Mouse (Mus musculus): ENCODE data around the gene Kcnh7. TPM values are rescaled to one million over a fixed set of nuclear protein-coding genes. Genes with fewer than 3 reads are reported as not detected.

Kcnh7 gene
- polyA plus RNA-seq, 1 experiment = not detected

GRCm38 (mm10) chr2:62816016-62816415 is 368.1 kb downstream of the Kcnh7 start:
- WGBS = 90% methylated on average over 3 of the region's 3 CpGs
- H3K27ac ChIP-seq (ENCODE audit: control insufficient read depth, insufficient read depth, low read depth, low read length, poor library complexity) = no peak overlapping the region
- no peaks in the 10 kb centered on the region for H3K4me1 ChIP-seq (ENCODE audit: control insufficient read depth, insufficient read depth, low read length)
- no peak for TF ChIP-seq CTCF (IDR thresholded peaks at IDR 0.05; ENCODE audit: control insufficient read depth, insufficient read depth, low read length)
- TF ChIP-seq POLR2A (IDR thresholded peaks at IDR 0.05; ENCODE audit: borderline replicate concordance, control insufficient read depth, low read depth, low read length) = no peak
- no peak overlapping the region for H3K4me3 ChIP-seq (replicated peaks; ENCODE audit: control insufficient read depth, low read depth, low read length)

- Histone ChIP-seq H3K27ac (ENCODE audit: control insufficient read depth, insufficient read depth, low read depth, low read length, poor library complexity) (no peak overlapping the region), H3K4me1 (ENCODE audit: control insufficient read depth, insufficient read depth, low read length) (no peaks in the 10 kb centered on the region), H3K4me3 (replicated peaks; ENCODE audit: control insufficient read depth, low read depth, low read length) (no peak overlapping the region)
- WGBS = 61% methylated on average over 4 of the region's 4 CpGs
- no peak for TF ChIP-seq CTCF (IDR thresholded peaks at IDR 0.05; ENCODE audit: control insufficient read depth, insufficient read depth, low read length)
- no peak for TF ChIP-seq POLR2A (IDR thresholded peaks at IDR 0.05; ENCODE audit: borderline replicate concordance, control insufficient read depth, low read depth, low read length)
These were observed 375.3 kb downstream of the Kcnh7 start for GRCm38 (mm10) chr2:62808813-62809212.

GRCm38 (mm10) chr2:62807476-62807882 is 376.6 kb downstream of the Kcnh7 start:
- Histone ChIP-seq H3K27ac (ENCODE audit: control insufficient read depth, insufficient read depth, low read depth, low read length, poor library complexity) (no peak overlapping the region), H3K4me1 (ENCODE audit: control insufficient read depth, insufficient read depth, low read length) (no peaks in the 10 kb centered on the region), H3K4me3 (replicated peaks; ENCODE audit: control insufficient read depth, low read depth, low read length) (no peak overlapping the region)
- WGBS = 69% methylated on average over 3 of the region's 3 CpGs
- no peak for TF ChIP-seq CTCF (IDR thresholded peaks at IDR 0.05; ENCODE audit: control insufficient read depth, insufficient read depth, low read length)
- no peak for TF ChIP-seq POLR2A (IDR thresholded peaks at IDR 0.05; ENCODE audit: borderline replicate concordance, control insufficient read depth, low read depth, low read length)

- 77% methylated on average over 3 of the region's 3 CpGs for WGBS
- H3K4me3 ChIP-seq (replicated peaks; ENCODE audit: control insufficient read depth, low read depth, low read length) = no peak overlapping the region
- TF ChIP-seq POLR2A (IDR thresholded peaks at IDR 0.05; ENCODE audit: borderline replicate concordance, control insufficient read depth, low read depth, low read length) (no peak), CTCF (IDR thresholded peaks at IDR 0.05; ENCODE audit: control insufficient read depth, insufficient read depth, low read length) (no peak)
- H3K27ac ChIP-seq (ENCODE audit: control insufficient read depth, insufficient read depth, low read depth, low read length, poor library complexity) = no peak overlapping the region
- no peaks in the 10 kb centered on the region for H3K4me1 ChIP-seq (ENCODE audit: control insufficient read depth, insufficient read depth, low read length)
These were observed 377.2 kb downstream of the Kcnh7 start for GRCm38 (mm10) chr2:62806931-62807330.

GRCm38 (mm10) chr2:62804030-62804429 is 380.1 kb downstream of the Kcnh7 start:
- 37% methylated on average over 1 of the region's 1 CpGs for WGBS
- Histone ChIP-seq H3K4me3 (replicated peaks; ENCODE audit: control insufficient read depth, low read depth, low read length) (no peak overlapping the region), H3K27ac (ENCODE audit: control insufficient read depth, insufficient read depth, low read depth, low read length, poor library complexity) (no peak overlapping the region), H3K4me1 (ENCODE audit: control insufficient read depth, insufficient read depth, low read length) (no peaks in the 10 kb centered on the region)
- no peak for TF ChIP-seq CTCF (IDR thresholded peaks at IDR 0.05; ENCODE audit: control insufficient read depth, insufficient read depth, low read length)
- no peak for TF ChIP-seq POLR2A (IDR thresholded peaks at IDR 0.05; ENCODE audit: borderline replicate concordance, control insufficient read depth, low read depth, low read length)

- H3K27ac ChIP-seq (ENCODE audit: control insufficient read depth, insufficient read depth, low read depth, low read length, poor library complexity) = no peak overlapping the region
- no peak for TF ChIP-seq POLR2A (IDR thresholded peaks at IDR 0.05; ENCODE audit: borderline replicate concordance, control insufficient read depth, low read depth, low read length)
- no peak for TF ChIP-seq CTCF (IDR thresholded peaks at IDR 0.05; ENCODE audit: control insufficient read depth, insufficient read depth, low read length)
- WGBS = 75% methylated on average over 2 of the region's 2 CpGs
- H3K4me3 ChIP-seq (replicated peaks; ENCODE audit: control insufficient read depth, low read depth, low read length) = no peak overlapping the region
- H3K4me1 ChIP-seq (ENCODE audit: control insufficient read depth, insufficient read depth, low read length) = no peaks in the 10 kb centered on the region
These were observed 399.5 kb downstream of the Kcnh7 start for GRCm38 (mm10) chr2:62784460-62785038.

- Histone ChIP-seq H3K4me3 (replicated peaks; ENCODE audit: control insufficient read depth, low read depth, low read length) (no peak overlapping the region), H3K27ac (ENCODE audit: control insufficient read depth, insufficient read depth, low read depth, low read length, poor library complexity) (no peak overlapping the region), H3K4me1 (ENCODE audit: control insufficient read depth, insufficient read depth, low read length) (no peaks in the 10 kb centered on the region)
- 25% methylated on average over 2 of the region's 2 CpGs for WGBS
- TF ChIP-seq CTCF (IDR thresholded peaks at IDR 0.05; ENCODE audit: control insufficient read depth, insufficient read depth, low read length) (no peak), POLR2A (IDR thresholded peaks at IDR 0.05; ENCODE audit: borderline replicate concordance, control insufficient read depth, low read depth, low read length) (no peak)
These were observed 437.8 kb downstream of the Kcnh7 start for GRCm38 (mm10) chr2:62746256-62746655.

GRCm38 (mm10) chr2:62743098-62743497 is 441.0 kb downstream of the Kcnh7 start:
- H3K4me3 ChIP-seq (replicated peaks; ENCODE audit: control insufficient read depth, low read depth, low read length) = no peak overlapping the region
- no peak overlapping the region for H3K27ac ChIP-seq (ENCODE audit: control insufficient read depth, insufficient read depth, low read depth, low read length, poor library complexity)
- TF ChIP-seq POLR2A (IDR thresholded peaks at IDR 0.05; ENCODE audit: borderline replicate concordance, control insufficient read depth, low read depth, low read length) (no peak), CTCF (IDR thresholded peaks at IDR 0.05; ENCODE audit: control insufficient read depth, insufficient read depth, low read length) (no peak)
- H3K4me1 ChIP-seq (ENCODE audit: control insufficient read depth, insufficient read depth, low read length) = no peaks in the 10 kb centered on the region
- 77% methylated on average over 2 of the region's 2 CpGs for WGBS

GRCm38 (mm10) chr2:62730671-62731070 is 453.4 kb downstream of the Kcnh7 start:
- Histone ChIP-seq H3K4me1 (ENCODE audit: control insufficient read depth, insufficient read depth, low read length) (no peaks in the 10 kb centered on the region), H3K27ac (ENCODE audit: control insufficient read depth, insufficient read depth, low read depth, low read length, poor library complexity) (no peak overlapping the region), H3K4me3 (replicated peaks; ENCODE audit: control insufficient read depth, low read depth, low read length) (no peak overlapping the region)
- TF ChIP-seq CTCF (IDR thresholded peaks at IDR 0.05; ENCODE audit: control insufficient read depth, insufficient read depth, low read length) = no peak
- 73% methylated on average over 1 of the region's 1 CpGs for WGBS

Data from bone marrow, adult 2 months (tissue).